Mouse (Mus musculus): ENCODE measurements around the gene Mcrip2. TPM values are rescaled to one million over a fixed set of nuclear protein-coding genes. Genes with fewer than 3 reads are reported as not detected.

The Mcrip2 gene
- polyA plus RNA-seq, 2 experiments = 12.3 to 20.2 TPM

DNA sequence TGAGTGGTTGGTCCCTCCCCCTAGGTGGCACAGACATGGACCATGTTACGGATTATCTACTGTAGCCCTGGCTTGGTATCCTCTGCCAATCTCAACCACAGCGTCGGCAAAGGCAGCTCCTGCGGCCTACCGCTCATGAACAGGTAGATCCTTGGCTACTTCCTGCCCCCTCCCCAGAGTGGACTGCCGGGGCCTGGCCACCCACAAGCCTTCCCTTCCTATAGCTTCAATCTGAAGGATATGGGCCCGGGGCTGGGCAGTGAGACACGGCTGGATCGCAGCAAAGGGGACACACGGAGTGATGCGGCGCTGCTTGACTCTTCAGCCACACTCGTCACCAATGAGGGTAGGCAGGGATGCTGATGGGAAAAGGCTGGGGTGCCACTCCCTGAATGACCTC lies 41.6 kb downstream of the Mcrip2 start:
- H3K9ac ChIP-seq (ENCODE audit: low read depth, low read length, severe bottlenecking) = no peak overlapping the region
- H3K27ac ChIP-seq (replicated peaks; ENCODE audit: low read depth, low read length) = no peak overlapping the region
- H3K9me3 ChIP-seq (ENCODE audit: control insufficient read depth, low read length) = no peaks in the 10 kb centered on the region
- ATAC-seq (ENCODE audit: low FRiP score, low read depth) (no peak), DNase-seq (ENCODE audit: low spot score) (no peak)
- H3K27me3 ChIP-seq (ENCODE audit: control insufficient read depth, insufficient read depth, low read length) = no peaks in the 10 kb centered on the region
- no peak for TF ChIP-seq POLR2A (IDR thresholded peaks at IDR 0.05; ENCODE audit: borderline replicate concordance, extremely low read depth, insufficient read depth, insufficient read length)
- peaks cover 41% of the 10 kb centered on the region for H3K36me3 ChIP-seq (ENCODE audit: control insufficient read depth, insufficient read depth, low read length)
- H3K4me1 ChIP-seq (ENCODE audit: control insufficient read depth, insufficient read depth, low read length) = peaks cover 34% of the 10 kb centered on the region
- WGBS = 96% methylated on average over 13 of the region's 13 CpGs
- no peak overlapping the region for H3K4me3 ChIP-seq (replicated peaks; ENCODE audit: low read length)
- no peak overlapping the region for H3K4me2 ChIP-seq (replicated peaks; ENCODE audit: low read depth, low read length, severe bottlenecking)

DNA sequence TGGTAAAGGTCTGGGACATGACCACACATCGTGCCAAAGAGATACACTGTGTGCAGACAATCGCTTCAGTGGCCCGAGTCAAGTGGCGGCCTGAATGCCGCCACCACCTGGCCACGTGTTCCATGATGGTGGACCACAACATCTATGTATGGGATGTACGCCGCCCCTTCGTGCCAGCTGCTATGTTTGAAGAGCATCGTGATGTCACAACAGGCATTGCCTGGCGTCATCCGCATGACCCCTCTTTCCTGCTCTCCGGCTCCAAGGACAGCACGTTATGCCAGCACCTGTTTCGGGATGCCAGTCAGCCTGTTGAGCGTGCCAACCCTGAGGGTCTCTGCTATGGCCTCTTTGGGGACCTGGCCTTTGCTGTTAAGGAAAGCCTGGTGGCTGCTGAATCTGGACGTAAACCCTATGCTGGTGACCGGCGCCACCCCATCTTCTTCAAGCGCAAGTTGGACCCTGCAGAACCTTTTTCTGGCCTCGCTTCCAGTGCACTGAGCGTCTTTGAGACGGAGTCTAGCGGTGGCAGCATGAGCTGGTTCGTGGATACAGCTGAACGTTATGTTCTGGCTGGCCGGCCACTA lies 42.5 kb downstream of the Mcrip2 start:
- Histone ChIP-seq H3K36me3 (ENCODE audit: control insufficient read depth, insufficient read depth, low read length) (peaks cover 33% of the 10 kb centered on the region), H3K9me3 (ENCODE audit: control insufficient read depth, low read length) (no peaks in the 10 kb centered on the region), H3K4me1 (ENCODE audit: control insufficient read depth, insufficient read depth, low read length) (peaks cover 25% of the 10 kb centered on the region), H3K9ac (ENCODE audit: low read depth, low read length, severe bottlenecking) (no peak overlapping the region), H3K27ac (replicated peaks; ENCODE audit: low read depth, low read length) (no peak overlapping the region), H3K27me3 (ENCODE audit: control insufficient read depth, insufficient read depth, low read length) (no peaks in the 10 kb centered on the region), H3K4me2 (replicated peaks; ENCODE audit: low read depth, low read length, severe bottlenecking) (no peak overlapping the region), H3K4me3 (replicated peaks; ENCODE audit: low read length) (no peak overlapping the region)
- TF ChIP-seq POLR2A (IDR thresholded peaks at IDR 0.05; ENCODE audit: borderline replicate concordance, extremely low read depth, insufficient read depth, insufficient read length) = no peak
- WGBS = 96% methylated on average over 27 of the region's 27 CpGs
- DNase-seq (ENCODE audit: low spot score) = no peak
- no peak for ATAC-seq (ENCODE audit: low FRiP score, low read depth)

DNA sequence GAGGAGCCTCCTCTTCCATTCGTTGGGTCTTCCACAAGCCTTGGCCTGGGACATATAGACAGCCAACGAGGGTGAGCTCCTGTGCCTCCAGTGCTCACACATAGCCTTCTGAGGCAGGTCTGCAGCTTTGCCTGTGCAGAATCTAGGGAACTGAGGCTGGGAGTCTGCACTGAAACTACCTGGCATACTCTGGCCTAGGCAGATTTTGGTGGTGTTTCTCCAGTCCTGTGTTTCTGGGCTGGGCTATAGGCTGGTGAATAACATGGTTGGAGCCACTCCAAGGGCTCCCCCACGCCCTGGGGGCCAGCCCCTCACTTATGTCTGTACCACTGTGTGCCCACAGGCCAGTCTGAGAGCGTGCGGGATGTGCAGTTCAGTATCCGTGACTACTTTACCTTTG lies 43.3 kb downstream of the Mcrip2 start:
- Histone ChIP-seq H3K4me3 (replicated peaks; ENCODE audit: low read length) (no peak overlapping the region), H3K36me3 (ENCODE audit: control insufficient read depth, insufficient read depth, low read length) (peaks cover 26% of the 10 kb centered on the region), H3K9me3 (ENCODE audit: control insufficient read depth, low read length) (no peaks in the 10 kb centered on the region), H3K9ac (ENCODE audit: low read depth, low read length, severe bottlenecking) (no peak overlapping the region), H3K27ac (replicated peaks; ENCODE audit: low read depth, low read length) (no peak overlapping the region), H3K27me3 (ENCODE audit: control insufficient read depth, insufficient read depth, low read length) (peaks cover 3% of the 10 kb centered on the region), H3K4me1 (ENCODE audit: control insufficient read depth, insufficient read depth, low read length) (peaks cover 22% of the 10 kb centered on the region), H3K4me2 (replicated peaks; ENCODE audit: low read depth, low read length, severe bottlenecking) (no peak overlapping the region)
- DNase-seq (ENCODE audit: low spot score) (no peak), ATAC-seq (ENCODE audit: low FRiP score, low read depth) (no peak)
- WGBS = 80% methylated on average over 6 of the region's 6 CpGs
- TF ChIP-seq POLR2A (IDR thresholded peaks at IDR 0.05; ENCODE audit: borderline replicate concordance, extremely low read depth, insufficient read depth, insufficient read length) = no peak

GRCm38 (mm10) chr17:25824362-25825142 lies 44.0 kb downstream of the Mcrip2 start:
- H3K36me3 ChIP-seq (ENCODE audit: control insufficient read depth, insufficient read depth, low read length) = peaks cover 20% of the 10 kb centered on the region
- H3K9me3 ChIP-seq (ENCODE audit: control insufficient read depth, low read length) = no peaks in the 10 kb centered on the region
- H3K27me3 ChIP-seq (ENCODE audit: control insufficient read depth, insufficient read depth, low read length) = peaks cover 10% of the 10 kb centered on the region
- H3K4me3 ChIP-seq (replicated peaks; ENCODE audit: low read length) = peak overlapping the region; percentile 47
- TF ChIP-seq POLR2A (IDR thresholded peaks at IDR 0.05; ENCODE audit: borderline replicate concordance, extremely low read depth, insufficient read depth, insufficient read length) = no peak
- H3K4me1 ChIP-seq (ENCODE audit: control insufficient read depth, insufficient read depth, low read length) = peaks cover 16% of the 10 kb centered on the region
- ATAC-seq (ENCODE audit: low FRiP score, low read depth) = no peak
- H3K4me2 ChIP-seq (replicated peaks; ENCODE audit: low read depth, low read length, severe bottlenecking) = peak overlapping the region; percentile 71
- DNase-seq (ENCODE audit: low spot score) = no peak
- WGBS = 76% methylated on average over 16 of the region's 17 CpGs
- H3K27ac ChIP-seq (replicated peaks; ENCODE audit: low read depth, low read length) = no peak overlapping the region
- peak overlapping the region; percentile 38; the same call in 1 of the 2 replicates for H3K9ac ChIP-seq (ENCODE audit: low read depth, low read length, severe bottlenecking)

GRCm38 (mm10) chr17:25823452-25823851 lies 45.1 kb downstream of the Mcrip2 start, which contains the start of gene Wdr24:
TSS of gene Wdr24 (plus strand) at chr17:25823627.
- peak within 1 kb of the TSS; percentile 47 for H3K4me3 ChIP-seq (replicated peaks; ENCODE audit: low read length)
- 0% methylated on average over 18 of the region's 18 CpGs for WGBS
- ATAC-seq (ENCODE audit: low FRiP score, low read depth) (peak; percentile 81), DNase-seq (ENCODE audit: low spot score) (peak; percentile 94)
- peaks cover 21% of the 10 kb centered on the region for H3K27me3 ChIP-seq (ENCODE audit: control insufficient read depth, insufficient read depth, low read length)
- H3K9me3 ChIP-seq (ENCODE audit: control insufficient read depth, low read length) = no peaks in the 10 kb centered on the region
- peak; percentile 39; the same call in 1 of the 2 replicates for TF ChIP-seq POLR2A (IDR thresholded peaks at IDR 0.05; ENCODE audit: borderline replicate concordance, extremely low read depth, insufficient read depth, insufficient read length)
- H3K4me1 ChIP-seq (ENCODE audit: control insufficient read depth, insufficient read depth, low read length) = peaks cover 15% of the 10 kb centered on the region
- H3K36me3 ChIP-seq (ENCODE audit: control insufficient read depth, insufficient read depth, low read length) = peaks cover 20% of the 10 kb centered on the region
- H3K9ac ChIP-seq (ENCODE audit: low read depth, low read length, severe bottlenecking) = peak within 1 kb of the TSS; percentile 38
- peak within 1 kb of the TSS; percentile 71 for H3K4me2 ChIP-seq (replicated peaks; ENCODE audit: low read depth, low read length, severe bottlenecking)
- no peak within 1 kb of the TSS for H3K27ac ChIP-seq (replicated peaks; ENCODE audit: low read depth, low read length)
